Mouse (Mus musculus): ENCODE measurements around the gene Gm17018. TPM values are rescaled to one million over a fixed set of nuclear protein-coding genes. Genes with fewer than 3 reads are reported as not detected.
"Not testable (repeated sequence)": the region's sequence is repeated elsewhere in the genome, so short reads cannot be mapped to it uniquely, and the experiment has no call there.

Gm17018 gene
- polyA plus RNA-seq, 1 experiment from 2014 or later = 20.9 TPM

GRCm38 (mm10) chr19:45540657-45541408 is 19.6 kb upstream of the Gm17018 start:
- Histone ChIP-seq H3K79me2 (ENCODE audit: inconsistent target) (no peaks in the 10 kb centered on the region), H3K36me3 (ENCODE audit: inconsistent target) (no peaks in the 10 kb centered on the region), H3K27ac (no peak overlapping the region), H3K4me3 (ENCODE audit: inconsistent target) (no peak overlapping the region)
- WGBS (ENCODE audit: missing documents) = 73% methylated on average over 8 of the region's 8 CpGs

GRCm38 (mm10) chr19:45541409-45542041 is 18.9 kb upstream of the Gm17018 start:
- 6% methylated on average over 24 of the region's 58 CpGs for WGBS (ENCODE audit: missing documents)
- Histone ChIP-seq H3K36me3 (ENCODE audit: inconsistent target) (no peaks in the 10 kb centered on the region), H3K27ac (no peak overlapping the region)

GRCm38 (mm10) chr19:45542061-45542460 is 18.4 kb upstream of the Gm17018 start:
- H3K4me3 ChIP-seq (ENCODE audit: inconsistent target) = no peak overlapping the region
- no peak overlapping the region for H3K27ac ChIP-seq
- WGBS (ENCODE audit: missing documents) = 57% methylated on average over 3 of the region's 3 CpGs
- H3K36me3 ChIP-seq (ENCODE audit: inconsistent target) = no peaks in the 10 kb centered on the region
- H3K79me2 ChIP-seq (ENCODE audit: inconsistent target) = no peaks in the 10 kb centered on the region

More at GRCm38 (mm10) chr19:45541409-45542041, 18.9 kb upstream of the Gm17018 start:
- H3K79me2 ChIP-seq (ENCODE audit: inconsistent target) = no peaks in the 10 kb centered on the region
- H3K4me3 ChIP-seq (ENCODE audit: inconsistent target) = no peak overlapping the region

GRCm38 (mm10) chr19:45544152-45544924 is 16.1 kb upstream of the Gm17018 start:
- no peaks in the 10 kb centered on the region for H3K36me3 ChIP-seq (ENCODE audit: inconsistent target)
- WGBS (ENCODE audit: missing documents) = 2% methylated on average over 22 of the region's 26 CpGs
- H3K4me3 ChIP-seq (ENCODE audit: inconsistent target) = peak overlapping the region; percentile 27; the same call in 1 of the 2 replicates

GRCm38 (mm10) chr19:45544925-45545321 is 15.5 kb upstream of the Gm17018 start:
- H3K79me2 ChIP-seq (ENCODE audit: inconsistent target) = no peaks in the 10 kb centered on the region
- no peaks in the 10 kb centered on the region for H3K36me3 ChIP-seq (ENCODE audit: inconsistent target)
- H3K4me3 ChIP-seq (ENCODE audit: inconsistent target) = peak overlapping the region; percentile 27; the same call in 1 of the 2 replicates
- 1% methylated on average over 28 of the region's 30 CpGs for WGBS (ENCODE audit: missing documents)
- no peak overlapping the region for H3K27ac ChIP-seq

More at GRCm38 (mm10) chr19:45544152-45544924, 16.1 kb upstream of the Gm17018 start:
- no peak overlapping the region for H3K27ac ChIP-seq
- H3K79me2 ChIP-seq (ENCODE audit: inconsistent target) = no peaks in the 10 kb centered on the region

- H3K4me3 ChIP-seq (ENCODE audit: inconsistent target); H3K27ac ChIP-seq; H3K36me3 ChIP-seq (ENCODE audit: inconsistent target); H3K79me2 ChIP-seq (ENCODE audit: inconsistent target): not testable (repeated sequence)
These were observed 12.2 kb upstream of the Gm17018 start for GRCm38 (mm10) chr19:45548196-45548595.

GRCm38 (mm10) chr19:45549128-45549915 is 11.1 kb upstream of the Gm17018 start:
- WGBS (ENCODE audit: missing documents) = 93% methylated on average over 23 of the region's 23 CpGs

GRCm38 (mm10) chr19:45549948-45550347 is 10.5 kb upstream of the Gm17018 start:
- 40% methylated on average over 4 of the region's 4 CpGs for WGBS (ENCODE audit: missing documents)
- H3K4me3 ChIP-seq (ENCODE audit: inconsistent target) = no peak overlapping the region
- H3K36me3 ChIP-seq (ENCODE audit: inconsistent target) = 0 out of 2 replicates have a peak, but pooled peaks cover 12% of the 10 kb centered on the region
- H3K27ac ChIP-seq = no peak overlapping the region
- H3K79me2 ChIP-seq (ENCODE audit: inconsistent target) = no peaks in the 10 kb centered on the region

More at GRCm38 (mm10) chr19:45549128-45549915, 11.1 kb upstream of the Gm17018 start:
- Histone ChIP-seq H3K36me3 (ENCODE audit: inconsistent target) (0 out of 2 replicates have a peak, but pooled peaks cover 6% of the 10 kb centered on the region), H3K4me3 (ENCODE audit: inconsistent target) (no peak overlapping the region), H3K79me2 (ENCODE audit: inconsistent target) (no peaks in the 10 kb centered on the region), H3K27ac (no peak overlapping the region)

- H3K36me3 ChIP-seq (ENCODE audit: inconsistent target) = peaks cover 13% of the 10 kb centered on the region; the same call in 1 of the 2 replicates
- no peak overlapping the region for H3K27ac ChIP-seq
- H3K79me2 ChIP-seq (ENCODE audit: inconsistent target) = no peaks in the 10 kb centered on the region
- no peak overlapping the region for H3K4me3 ChIP-seq (ENCODE audit: inconsistent target)
- 47% methylated on average over 6 of the region's 6 CpGs for WGBS (ENCODE audit: missing documents)
These were observed 8.2 kb upstream of the Gm17018 start for GRCm38 (mm10) chr19:45552187-45552586.

GRCm38 (mm10) chr19:45554136-45554535 is 6.3 kb upstream of the Gm17018 start:
- WGBS (ENCODE audit: missing documents) = 92% methylated on average over 11 of the region's 11 CpGs
- Histone ChIP-seq H3K4me3 (ENCODE audit: inconsistent target) (no peak overlapping the region), H3K36me3 (ENCODE audit: inconsistent target) (peaks cover 13% of the 10 kb centered on the region; the same call in 1 of the 2 replicates)

GRCm38 (mm10) chr19:45565925-45566715 is 5.7 kb downstream of the Gm17018 start:
- H3K27ac ChIP-seq = no peak overlapping the region
- WGBS (ENCODE audit: missing documents) = 92% methylated on average over 15 of the region's 15 CpGs
- no peaks in the 10 kb centered on the region for H3K79me2 ChIP-seq (ENCODE audit: inconsistent target)
- H3K36me3 ChIP-seq (ENCODE audit: inconsistent target) = peaks cover 12% of the 10 kb centered on the region; the same call in 1 of the 2 replicates
- no peak overlapping the region for H3K4me3 ChIP-seq (ENCODE audit: inconsistent target)

More at GRCm38 (mm10) chr19:45554136-45554535, 6.3 kb upstream of the Gm17018 start:
- no peaks in the 10 kb centered on the region for H3K79me2 ChIP-seq (ENCODE audit: inconsistent target)
- H3K27ac ChIP-seq = no peak overlapping the region

- Histone ChIP-seq H3K79me2 (ENCODE audit: inconsistent target) (no peaks in the 10 kb centered on the region), H3K27ac (no peak overlapping the region), H3K36me3 (ENCODE audit: inconsistent target) (peaks cover 23% of the 10 kb centered on the region), H3K4me3 (ENCODE audit: inconsistent target) (no peak overlapping the region)
- WGBS (ENCODE audit: missing documents) = 93% methylated on average over 13 of the region's 14 CpGs
These were observed 7.0 kb downstream of the Gm17018 start for GRCm38 (mm10) chr19:45567367-45567766.

GRCm38 (mm10) chr19:45573033-45573432 is 12.6 kb downstream of the Gm17018 start:
- Histone ChIP-seq H3K4me3 (ENCODE audit: inconsistent target) (no peak overlapping the region), H3K27ac (no peak overlapping the region), H3K79me2 (ENCODE audit: inconsistent target) (no peaks in the 10 kb centered on the region), H3K36me3 (ENCODE audit: inconsistent target) (peaks cover 28% of the 10 kb centered on the region)
- 90% methylated on average over 6 of the region's 6 CpGs for WGBS (ENCODE audit: missing documents)
